Mouse (Mus musculus) T-cell, adult 2 months (primary cell): ENCODE results near the gene Acaca.

Source experiments
- DNase-seq: peaks from one replicate; pipeline ENCODE4 v3.0.0; 2022; ENCODE audit warnings: low spot score

Gene Acaca

GRCm38 (mm10) chr11:84150884-84151283, 21.4 kb downstream of the Acaca start:
- no peak for DNase-seq

DNA sequence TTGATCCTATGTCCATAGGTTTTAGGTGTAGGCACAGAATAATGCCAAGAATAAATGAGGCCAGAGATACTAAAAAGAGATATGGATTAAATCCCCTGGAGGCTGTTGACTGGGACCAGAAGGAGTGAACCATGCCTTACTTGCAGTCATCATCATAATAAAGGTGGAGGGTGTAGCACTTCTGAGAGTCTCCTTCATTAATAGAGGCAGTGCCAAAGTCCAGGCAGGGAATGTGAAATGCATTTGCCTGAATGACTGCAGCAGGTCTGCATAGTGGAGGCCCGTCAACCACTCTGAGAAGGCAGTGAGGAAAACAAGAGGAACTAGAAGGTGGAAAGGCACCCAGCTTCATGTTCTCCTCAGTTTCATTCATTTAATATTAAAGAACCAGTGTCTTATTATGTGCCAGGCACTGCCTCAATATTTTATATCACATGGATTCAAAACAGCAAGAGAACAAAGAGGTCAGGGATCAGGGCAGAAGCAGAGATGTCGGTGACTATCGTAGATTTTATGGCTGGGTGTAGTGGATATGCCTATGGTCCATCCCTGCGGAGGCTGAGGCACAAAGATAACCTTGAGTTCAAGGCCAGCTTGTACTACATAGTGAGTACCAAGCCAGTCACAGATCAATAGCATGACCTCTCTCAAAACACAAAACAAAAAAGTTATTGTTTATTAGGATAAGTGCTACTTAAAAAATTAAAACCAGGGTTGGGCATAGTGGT, 27.2 kb downstream of the Acaca start:
- no peak for DNase-seq

DNA sequence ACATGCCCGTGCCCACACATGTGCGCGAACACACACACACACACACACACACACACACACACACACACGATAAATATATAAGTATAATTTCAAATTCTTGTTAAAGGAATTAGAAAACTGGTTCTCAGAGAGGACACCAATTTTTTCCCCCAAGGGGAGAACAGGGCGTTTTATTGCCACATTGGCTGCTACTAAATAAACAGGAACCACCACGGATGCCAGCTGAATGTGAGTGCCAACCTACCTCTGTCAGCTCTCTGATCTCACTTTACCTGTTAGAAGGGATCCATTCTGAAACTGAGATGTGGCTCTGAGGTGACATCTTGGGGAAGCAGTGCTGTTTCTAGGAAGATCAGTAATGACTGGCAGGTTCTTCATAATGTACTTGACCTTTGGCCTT, 34.7 kb downstream of the Acaca start:
- no peak for DNase-seq

- DNase-seq = no peak
These were observed 35.1 kb downstream of the Acaca start for GRCm38 (mm10) chr11:84164561-84164960.

DNA sequence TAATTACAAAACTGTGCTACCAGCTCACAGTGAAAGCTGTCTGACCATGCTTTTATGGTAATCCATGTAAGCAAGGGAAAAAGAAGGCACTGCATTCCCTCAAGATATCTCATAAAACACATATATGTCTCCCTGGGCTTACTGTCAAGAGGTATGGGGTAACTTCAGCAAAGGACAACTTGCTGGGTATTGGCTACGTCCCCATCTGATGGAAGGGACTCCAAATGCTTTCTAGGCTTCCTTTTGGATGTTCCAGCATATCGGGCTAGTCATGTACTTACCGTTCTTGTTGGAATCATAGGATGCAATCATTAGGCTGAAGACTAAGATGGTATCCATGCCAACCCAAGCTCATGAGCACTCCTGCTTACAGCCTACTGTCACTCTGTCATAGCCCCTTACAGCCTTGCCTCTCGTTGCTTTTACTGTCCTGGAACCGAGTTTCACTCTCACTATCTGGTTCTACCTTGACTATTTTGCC, 37.6 kb downstream of the Acaca start, which contains the start of gene Gm11437:
Gm11437 (minus strand) TSS at position 431 of the 481 bp plus-strand sequence.
- no peak for DNase-seq

DNA sequence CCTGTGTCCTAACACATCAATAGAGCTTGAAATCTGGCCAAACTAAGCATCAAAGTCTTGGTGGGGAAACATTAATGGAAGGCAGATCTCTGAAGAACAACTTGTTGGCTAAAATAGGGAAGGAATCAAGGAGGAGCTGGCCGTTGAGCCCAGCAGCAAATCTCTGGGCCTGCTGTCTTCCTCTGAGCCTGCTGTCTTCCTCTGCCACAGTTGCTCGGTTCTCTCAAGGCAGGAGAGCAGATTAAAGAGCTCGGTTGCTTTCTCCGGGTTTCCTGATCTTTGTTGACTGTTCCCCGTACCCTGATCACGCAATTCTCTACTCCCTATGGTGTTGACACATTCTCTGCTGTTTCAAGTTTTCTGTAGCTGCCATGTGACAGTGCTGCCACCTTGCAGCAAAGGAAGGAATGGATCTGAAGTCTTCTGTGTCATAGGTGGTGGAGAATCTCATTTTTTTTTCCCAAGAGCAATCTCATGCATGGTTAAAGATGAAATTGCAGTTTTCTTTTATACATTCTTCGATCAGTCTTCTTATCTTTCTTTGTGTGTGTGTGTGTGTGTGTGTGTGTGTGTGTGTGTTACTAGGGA, 39.3 kb downstream of the Acaca start:
- DNase-seq = no peak

- no peak for DNase-seq
These were observed 43.3 kb downstream of the Acaca start for GRCm38 (mm10) chr11:84172539-84173435.

GRCm38 (mm10) chr11:84178571-84178970, 49.1 kb downstream of the Acaca start:
- no peak for DNase-seq

DNA sequence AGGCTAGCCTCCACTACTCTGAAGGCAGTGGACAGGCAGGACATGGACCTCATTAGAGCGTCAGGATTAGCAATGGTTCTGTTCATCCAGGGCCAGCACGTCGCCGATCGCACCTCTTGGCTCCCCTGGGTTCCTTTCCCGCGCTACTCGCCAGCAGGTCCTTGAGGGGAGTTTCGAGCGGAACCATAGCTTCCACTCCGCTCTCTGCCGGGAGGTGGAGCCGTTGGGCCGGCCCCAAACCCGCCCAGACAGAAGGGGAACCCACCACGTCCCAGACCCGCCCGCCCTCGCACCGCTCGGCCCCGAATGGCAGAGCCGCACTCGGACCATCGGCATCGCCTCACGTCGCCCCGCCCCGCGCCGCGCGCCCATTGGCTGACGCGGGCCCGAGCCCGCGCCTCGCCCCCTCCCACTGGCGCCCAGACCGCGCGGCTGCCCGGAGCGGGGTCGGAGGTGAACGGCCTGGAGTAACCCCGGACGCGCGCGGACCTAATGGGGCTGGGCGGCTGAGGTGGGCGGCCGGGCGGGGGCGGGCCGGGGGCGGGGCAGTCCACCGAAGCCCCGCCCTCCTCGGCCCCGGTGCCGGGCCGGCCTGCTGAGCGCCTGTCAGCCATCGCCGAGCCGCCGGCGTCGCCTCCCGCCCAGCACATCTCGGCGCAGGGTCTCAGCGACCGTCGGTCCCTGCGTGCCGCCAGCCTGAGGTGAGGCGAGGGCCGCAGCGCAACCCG, 49.9 kb downstream of the Acaca start:
- peak; percentile 86 for DNase-seq

GRCm38 (mm10) chr11:84179954-84180598, 50.6 kb downstream of the Acaca start:
- DNase-seq = peak; percentile 72

GRCm38 (mm10) chr11:84181286-84181685, 51.8 kb downstream of the Acaca start:
- DNase-seq = no peak

DNA sequence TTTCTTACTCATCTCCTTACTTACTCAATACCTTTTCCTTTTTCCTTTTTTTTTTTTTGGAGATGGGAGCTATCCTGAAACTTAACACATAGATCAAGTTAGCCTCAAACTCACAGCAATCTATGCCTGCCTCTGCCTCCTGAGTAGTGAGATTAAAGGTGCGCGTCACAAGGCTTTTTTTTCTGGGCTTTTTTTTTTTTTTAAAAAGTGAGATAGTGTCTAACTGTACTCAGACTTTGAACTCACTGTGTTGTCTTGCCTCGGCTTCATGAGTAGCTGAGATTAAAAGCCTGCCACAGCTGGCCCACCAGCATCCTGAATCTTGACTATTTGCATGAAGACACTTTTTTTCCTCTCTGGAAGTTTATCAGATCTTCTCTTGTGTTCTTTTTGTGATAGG, 59.1 kb downstream of the Acaca start:
- no peak for DNase-seq

GRCm38 (mm10) chr11:84190581-84191233, 61.2 kb downstream of the Acaca start:
- DNase-seq = no peak

GRCm38 (mm10) chr11:84193249-84193648, 63.8 kb downstream of the Acaca start:
- no peak for DNase-seq

DNA sequence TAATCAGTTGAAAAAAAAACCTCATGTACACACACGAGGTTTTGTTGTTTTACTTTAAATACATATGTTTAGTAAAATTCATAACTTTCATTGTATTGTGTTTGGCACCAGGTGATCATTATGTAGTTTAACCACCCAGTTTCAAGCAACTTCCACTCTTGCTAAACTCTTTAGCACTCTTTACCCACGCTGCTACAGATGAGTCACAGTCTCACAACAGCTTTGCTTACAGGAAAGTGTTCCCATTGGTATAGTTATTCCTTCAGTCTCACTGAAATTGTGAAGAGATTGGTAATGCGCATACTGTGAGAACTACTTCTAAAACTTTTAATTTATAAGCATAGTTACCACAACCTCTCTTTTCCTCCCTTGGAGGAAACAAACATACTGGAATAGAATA, 65.3 kb downstream of the Acaca start:
- DNase-seq = no peak

- no peak for DNase-seq
These were observed 68.3 kb downstream of the Acaca start for GRCm38 (mm10) chr11:84197607-84198402.

DNA sequence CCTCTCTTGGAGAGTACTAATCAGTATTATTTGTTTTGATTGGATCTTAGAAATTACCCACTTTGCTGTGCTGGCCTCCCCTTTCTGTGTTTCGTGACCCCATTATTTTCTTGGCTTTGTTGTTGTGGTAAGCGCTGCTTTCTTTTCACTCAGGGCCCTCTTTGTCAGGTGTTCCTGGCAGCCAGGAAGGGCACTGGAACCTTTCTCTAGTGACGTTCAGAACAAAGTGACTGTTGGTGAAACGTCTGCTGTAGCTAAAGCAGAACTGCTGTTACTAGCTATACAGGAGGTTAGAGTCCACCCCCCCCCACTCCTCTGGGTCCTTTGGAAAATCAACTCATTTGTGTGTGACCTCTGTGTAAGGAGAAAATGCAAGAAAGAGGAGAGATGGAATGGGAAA, 76.3 kb downstream of the Acaca start:
- no peak for DNase-seq

DNA sequence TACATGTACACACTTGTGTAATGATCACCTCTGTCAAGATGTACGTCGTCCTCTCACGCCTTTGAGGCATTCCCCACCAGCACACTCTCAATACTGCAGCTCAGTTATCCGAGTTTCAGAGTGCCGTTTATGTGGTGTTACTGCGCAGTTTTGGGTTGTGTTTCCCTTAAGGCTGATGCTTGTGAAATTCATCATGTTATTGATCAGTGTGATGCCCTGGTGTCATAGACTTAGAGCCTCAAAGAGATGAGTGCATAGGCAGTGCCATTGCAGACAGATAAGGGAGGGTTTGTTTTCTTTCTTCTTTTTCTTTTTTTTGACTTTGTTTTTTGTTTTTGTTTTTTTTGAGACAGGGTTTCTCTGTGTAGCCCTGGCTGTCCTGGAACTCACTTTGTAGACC, 81.4 kb downstream of the Acaca start:
- no peak for DNase-seq

DNA sequence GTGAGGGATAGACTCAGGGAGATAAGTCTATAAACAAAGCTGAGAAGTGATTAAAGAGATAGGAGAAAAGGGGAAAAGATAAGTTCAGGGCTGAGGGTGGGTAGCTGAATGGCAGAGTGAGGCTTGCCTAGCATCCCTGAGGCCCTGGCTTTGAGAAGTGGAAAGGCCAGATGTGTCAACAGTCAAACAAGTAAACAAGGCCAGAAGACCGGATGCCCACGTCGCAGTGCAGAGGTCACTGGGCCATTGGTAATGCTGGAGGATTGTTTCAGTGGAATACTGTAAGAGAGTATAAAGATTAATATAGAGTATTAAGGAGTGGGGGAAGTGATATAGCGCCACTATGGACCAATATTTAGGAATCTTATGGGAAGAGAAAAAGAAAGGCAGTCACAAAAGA, 89.5 kb downstream of the Acaca start:
- no peak for DNase-seq

DNA sequence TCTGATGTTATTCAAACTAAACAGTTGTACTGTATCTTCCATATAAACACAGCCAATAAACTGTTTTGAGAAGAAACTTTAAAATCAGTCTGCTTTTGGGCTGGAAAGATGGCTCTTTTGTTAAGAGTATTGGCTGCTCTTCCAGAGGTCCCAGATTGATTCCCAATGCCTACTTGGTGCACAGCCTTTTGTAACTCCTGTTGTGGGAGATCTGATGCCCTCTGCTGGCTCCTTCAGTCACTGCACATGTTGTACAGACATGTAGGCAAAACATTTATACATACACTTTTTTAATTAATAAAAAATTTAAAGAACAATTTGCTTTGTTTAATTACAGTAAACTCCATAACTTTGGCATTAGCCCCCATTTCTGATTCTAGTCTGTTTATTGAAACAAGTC, 114.1 kb downstream of the Acaca start:
- peak; percentile 28 for DNase-seq
